Mouse (Mus musculus) neural tube, embryonic 12.5 days (tissue): ENCODE measurements around the gene Akap9. TPM values are rescaled to one million over a fixed set of nuclear protein-coding genes. Genes with fewer than 3 reads are reported as not detected.

Experiments
- ATAC-seq: fragments of 200-750 bp; cut with Nextera tagmentation; 2 replicates; pipeline ENCODE4 v1.8.0; 2017; ENCODE audit warnings: low read depth, mild to moderate bottlenecking, moderate TSS enrichment, moderate library complexity; ENCODE audit not compliant: low FRiP score
- H3K27ac ChIP-seq: fragments of 300-500 bp; sonication (generic); 2 replicates; pipeline ENCODE4 v1.5.1; 2016
- H3K27me3 ChIP-seq: fragments of 300-500 bp; sonication (generic); replicated peaks from 2 replicates; pipeline ENCODE4 v1.6.1; 2016; ENCODE audit warnings: mild to moderate bottlenecking
- H3K36me3 ChIP-seq: fragments of 300-500 bp; sonication (generic); 2 replicates; pipeline ENCODE4 v1.6.1; 2016; ENCODE audit warnings: mild to moderate bottlenecking
- H3K4me1 ChIP-seq: fragments of 300-500 bp; sonication (generic); 2 replicates; pipeline ENCODE4 v1.6.1; 2016
- H3K4me2 ChIP-seq: fragments of 300-500 bp; sonication (generic); replicated peaks from 2 replicates; pipeline ENCODE4 v1.6.1; 2016; ENCODE audit warnings: mild to moderate bottlenecking
- H3K4me3 ChIP-seq: fragments of 300-500 bp; sonication (generic); 2 replicates; pipeline ENCODE4 v1.5.1; 2016
- H3K9ac ChIP-seq: fragments of 300-500 bp; sonication (generic); 2 replicates; pipeline ENCODE4 v1.6.1; 2016; ENCODE audit warnings: mild to moderate bottlenecking
- H3K9me3 ChIP-seq: fragments of 300-500 bp; sonication (generic); 2 replicates; pipeline ENCODE4 v1.6.1; 2016; ENCODE audit warnings: mild to moderate bottlenecking
- WGBS: fragments of 180-500 bp; shearing (Covaris S2); methylation state at CpG from one replicate; pipeline ENCODE4 v1.1.7; 2016; 5-methylcytosine and 5-hydroxymethylcytosine counted together
- polyA plus RNA-seq: library from polyadenylated mRNA; unstranded; fragments of >200 nt; fragmentation: Nextera tagmentation; extraction: Ambion mirVana; gene quantifications from 2 replicates; pipeline ENCODE4 v1.2.1, GENCODE M21; 2016

Gene Akap9
- polyA plus RNA-seq, 1 experiment from 2014 or later = 280 TPM

GRCm38 (mm10) chr5:4079086-4079485 is 151.2 kb downstream of the Akap9 start:
- Histone ChIP-seq H3K4me3 (no peak overlapping the region), H3K9me3 (no peaks in the 10 kb centered on the region), H3K4me2 (no peak overlapping the region), H3K4me1 (no peaks in the 10 kb centered on the region), H3K27ac (no peak overlapping the region), H3K9ac (no peak overlapping the region), H3K27me3 (no peaks in the 10 kb centered on the region), H3K36me3 (peaks cover 63% of the 10 kb centered on the region)
- ATAC-seq = no peak
- 93% methylated on average over 3 of the region's 3 CpGs for WGBS

GRCm38 (mm10) chr5:4080861-4081260 is 153.0 kb downstream of the Akap9 start:
- Histone ChIP-seq H3K36me3 (peaks cover 78% of the 10 kb centered on the region), H3K4me2 (no peak overlapping the region), H3K9me3 (no peaks in the 10 kb centered on the region), H3K4me3 (no peak overlapping the region), H3K27me3 (no peaks in the 10 kb centered on the region), H3K4me1 (no peaks in the 10 kb centered on the region), H3K27ac (no peak overlapping the region), H3K9ac (no peak overlapping the region)
- 96% methylated on average over 2 of the region's 2 CpGs for WGBS
- no peak for ATAC-seq

- no peak for ATAC-seq
- Histone ChIP-seq H3K4me2 (no peak overlapping the region), H3K9ac (no peak overlapping the region), H3K27ac (no peak overlapping the region), H3K4me3 (no peak overlapping the region), H3K9me3 (no peaks in the 10 kb centered on the region), H3K36me3 (peaks cover 85% of the 10 kb centered on the region), H3K27me3 (no peaks in the 10 kb centered on the region), H3K4me1 (no peaks in the 10 kb centered on the region)
- 92% methylated on average over 2 of the region's 2 CpGs for WGBS
Observed at GRCm38 (mm10) chr5:4081513-4081912, 153.7 kb downstream of the Akap9 start.

- Histone ChIP-seq H3K4me3 (no peak overlapping the region), H3K9ac (no peak overlapping the region), H3K4me1 (no peaks in the 10 kb centered on the region), H3K4me2 (no peak overlapping the region), H3K36me3 (peaks cover 86% of the 10 kb centered on the region), H3K27ac (no peak overlapping the region), H3K9me3 (no peaks in the 10 kb centered on the region), H3K27me3 (no peaks in the 10 kb centered on the region)
- 94% methylated on average over 7 of the region's 7 CpGs for WGBS
- ATAC-seq = no peak
Observed at GRCm38 (mm10) chr5:4084948-4085347, 157.1 kb downstream of the Akap9 start.

DNA sequence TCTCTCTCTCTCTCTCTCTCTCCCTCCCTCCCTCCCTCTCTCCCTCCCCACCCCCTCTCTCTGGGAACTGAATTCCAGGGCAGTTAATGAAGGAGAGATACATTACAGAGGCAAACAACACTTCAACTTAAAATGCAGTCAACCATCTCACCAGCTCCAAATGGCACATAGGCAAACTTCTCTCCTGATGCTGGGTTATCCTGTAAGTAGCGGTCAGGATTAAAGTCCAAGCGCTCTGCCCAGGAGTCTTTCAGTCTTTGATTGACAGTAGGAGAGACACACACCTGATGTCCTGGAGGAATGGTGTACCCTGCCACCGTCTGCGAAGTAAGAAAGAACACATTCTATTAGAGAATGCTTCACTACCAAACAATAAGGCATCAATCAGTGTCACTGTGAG is 158.5 kb downstream of the Akap9 start:
- Histone ChIP-seq H3K27me3 (no peaks in the 10 kb centered on the region), H3K9me3 (no peaks in the 10 kb centered on the region), H3K4me3 (no peak overlapping the region), H3K4me1 (no peaks in the 10 kb centered on the region), H3K4me2 (no peak overlapping the region), H3K36me3 (peaks cover 84% of the 10 kb centered on the region), H3K27ac (no peak overlapping the region), H3K9ac (no peak overlapping the region)
- 81% methylated on average over 4 of the region's 4 CpGs for WGBS
- ATAC-seq = no peak

GRCm38 (mm10) chr5:4088190-4088589 is 160.3 kb downstream of the Akap9 start:
- no peaks in the 10 kb centered on the region for H3K9me3 ChIP-seq
- no peak overlapping the region for H3K4me2 ChIP-seq
- no peak overlapping the region for H3K9ac ChIP-seq
- peaks cover 84% of the 10 kb centered on the region for H3K36me3 ChIP-seq
- 87% methylated on average over 5 of the region's 5 CpGs for WGBS
- no peaks in the 10 kb centered on the region for H3K4me1 ChIP-seq
- ATAC-seq = no peak
- no peak overlapping the region for H3K4me3 ChIP-seq
- H3K27me3 ChIP-seq = no peaks in the 10 kb centered on the region
- no peak overlapping the region for H3K27ac ChIP-seq

- no peaks in the 10 kb centered on the region for H3K9me3 ChIP-seq
- H3K27ac ChIP-seq = no peak overlapping the region
- H3K4me2 ChIP-seq = no peak overlapping the region
- ATAC-seq = no peak
- WGBS = 95% methylated on average over 5 of the region's 5 CpGs
- no peak overlapping the region for H3K9ac ChIP-seq
- peaks cover 65% of the 10 kb centered on the region for H3K36me3 ChIP-seq
- no peak overlapping the region for H3K4me3 ChIP-seq
- H3K4me1 ChIP-seq = no peaks in the 10 kb centered on the region
- no peaks in the 10 kb centered on the region for H3K27me3 ChIP-seq
Observed at GRCm38 (mm10) chr5:4094471-4094870, 166.6 kb downstream of the Akap9 start.

GRCm38 (mm10) chr5:4101031-4101430 is 173.2 kb downstream of the Akap9 start:
- no peaks in the 10 kb centered on the region for H3K27me3 ChIP-seq
- no peak overlapping the region for H3K4me3 ChIP-seq
- H3K9me3 ChIP-seq = no peaks in the 10 kb centered on the region
- no peak for ATAC-seq
- H3K9ac ChIP-seq = no peak overlapping the region
- peaks cover 44% of the 10 kb centered on the region for H3K36me3 ChIP-seq
- H3K27ac ChIP-seq = no peak overlapping the region
- H3K4me1 ChIP-seq = peaks cover 12% of the 10 kb centered on the region; the same call in 1 of the 2 replicates
- no peak overlapping the region for H3K4me2 ChIP-seq
- WGBS = 97% methylated on average over 4 of the region's 4 CpGs

DNA sequence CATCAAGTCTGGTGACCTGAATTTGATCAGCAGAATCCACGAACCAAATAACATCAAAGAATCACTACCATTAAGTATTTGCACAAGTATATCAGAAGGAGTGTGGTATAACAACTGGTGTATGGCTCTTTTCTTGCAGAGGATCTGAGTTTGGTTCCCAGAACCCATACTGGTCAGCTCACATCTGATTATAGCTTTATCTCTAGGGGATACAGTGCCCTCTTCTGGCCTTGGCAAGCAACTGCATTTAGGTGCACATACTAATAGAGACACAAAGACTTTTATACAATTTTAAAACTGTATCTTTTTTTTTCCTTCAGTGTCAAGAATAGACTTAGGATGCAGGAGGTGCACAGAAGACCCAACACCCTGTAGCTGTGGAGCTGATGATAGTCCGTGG is 173.9 kb downstream of the Akap9 start:
- no peak overlapping the region for H3K4me3 ChIP-seq
- H3K36me3 ChIP-seq = peaks cover 44% of the 10 kb centered on the region
- H3K9ac ChIP-seq = no peak overlapping the region
- peaks cover 12% of the 10 kb centered on the region; the same call in 1 of the 2 replicates for H3K4me1 ChIP-seq
- no peaks in the 10 kb centered on the region for H3K27me3 ChIP-seq
- H3K9me3 ChIP-seq = no peaks in the 10 kb centered on the region
- H3K27ac ChIP-seq = no peak overlapping the region
- H3K4me2 ChIP-seq = 0 out of 2 replicates have a peak overlapping the region, but pooled peaks have one; percentile 14
- ATAC-seq = no peak
- WGBS = 92% methylated on average over 2 of the region's 2 CpGs

GRCm38 (mm10) chr5:4103626-4104340 is 175.9 kb downstream of the Akap9 start:
- Histone ChIP-seq H3K4me2 (peak overlapping the region; percentile 66), H3K27me3 (no peaks in the 10 kb centered on the region), H3K27ac (peak overlapping the region; percentile 90), H3K4me3 (peak overlapping the region; percentile 97), H3K36me3 (peaks cover 34% of the 10 kb centered on the region), H3K9me3 (no peaks in the 10 kb centered on the region), H3K9ac (peak overlapping the region; percentile 87), H3K4me1 (peaks cover 12% of the 10 kb centered on the region; the same call in 1 of the 2 replicates)
- peak; percentile 70 for ATAC-seq
- 1% methylated on average over 40 of the region's 41 CpGs for WGBS

- H3K36me3 ChIP-seq = peaks cover 27% of the 10 kb centered on the region
- H3K9me3 ChIP-seq = no peaks in the 10 kb centered on the region
- WGBS = under 1% methylated on average over 59 of the region's 59 CpGs
- peak within 1 kb of the TSS; percentile 90 for H3K27ac ChIP-seq
- peaks cover 12% of the 10 kb centered on the region; the same call in 1 of the 2 replicates for H3K4me1 ChIP-seq
- peak; percentile 98 for ATAC-seq
- no peaks in the 10 kb centered on the region for H3K27me3 ChIP-seq
- peak within 1 kb of the TSS; percentile 66 for H3K4me2 ChIP-seq
- H3K9ac ChIP-seq = peak within 1 kb of the TSS; percentile 87
- peak within 1 kb of the TSS; percentile 97 for H3K4me3 ChIP-seq
Observed at GRCm38 (mm10) chr5:4104341-4105040, 176.6 kb downstream of the Akap9 start, which contains the start of gene Cyp51. Cyp51 (minus strand) TSS chr5:4104746.

- no peak overlapping the region for H3K27ac ChIP-seq
Observed at GRCm38 (mm10) chr5:4105651-4106186, 177.9 kb downstream of the Akap9 start.

More at GRCm38 (mm10) chr5:4105651-4106186, 177.9 kb downstream of the Akap9 start:
- Histone ChIP-seq H3K9ac (no peak overlapping the region), H3K4me3 (no peak overlapping the region), H3K9me3 (no peaks in the 10 kb centered on the region), H3K4me1 (peaks cover 12% of the 10 kb centered on the region; the same call in 1 of the 2 replicates), H3K27me3 (no peaks in the 10 kb centered on the region), H3K36me3 (peaks cover 16% of the 10 kb centered on the region), H3K4me2 (no peak overlapping the region)
- no peak for ATAC-seq
- WGBS = 94% methylated on average over 2 of the region's 2 CpGs
